In the genomic region with DNA sequence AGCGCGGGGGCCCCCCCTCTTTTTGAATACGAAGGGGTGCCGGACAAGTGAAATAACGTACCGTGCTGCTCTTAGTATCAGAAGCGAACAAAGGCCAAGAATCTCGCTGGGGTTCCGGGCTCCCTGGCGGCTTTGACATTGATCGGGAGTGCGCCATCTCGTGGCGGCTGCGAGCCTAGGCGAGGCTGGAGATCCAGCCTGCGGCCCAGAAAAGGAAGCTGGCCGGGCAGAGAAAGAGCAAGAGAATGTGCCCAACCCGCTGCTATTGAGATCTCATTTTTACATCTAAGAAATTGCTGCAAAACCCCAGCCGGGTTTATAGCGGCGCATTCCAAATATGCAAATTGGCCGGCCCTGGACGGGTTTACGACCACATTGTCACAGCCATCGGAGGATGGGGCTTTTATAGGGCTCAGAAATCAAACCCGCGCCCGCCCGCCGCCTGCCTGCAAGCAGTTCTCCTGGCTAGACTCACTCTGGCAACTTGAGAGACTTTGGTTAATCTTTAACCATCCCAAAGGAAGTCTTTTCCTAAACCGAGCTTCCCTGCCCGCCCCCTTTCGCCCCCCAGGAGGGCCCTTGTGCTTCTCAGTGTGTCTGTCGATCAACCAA, we compare ENCODE assay signal across 10 mouse cellular contexts. TPM values are rescaled to one million over a fixed set of nuclear protein-coding genes. Genes with fewer than 3 reads are reported as not detected.
DNase-seq lines count a peak whose midpoint lies in the region; ATAC-seq and TF ChIP-seq lines count a peak whose summit lies in the region.
"Had no signal": no experiment of that assay in that cellular context is flagged by ENCODE, and none has a peak within 500 bp of the region (broad histone marks: within the 10 kb centered on the region; RNA-seq: fewer than 3 reads in every experiment).

Gene Hoxa10 (minus strand): TSS at position 466 of the 612 bp plus-strand sequence.

- 1% methylated on average over 35 of the region's 35 CpGs for WGBS in forebrain, embryonic 11.5 days
- WGBS in forebrain, embryonic 15.5 days, result 1% methylated on average over 35 of the region's 35 CpGs
- 1% methylated on average over 35 of the region's 35 CpGs for WGBS in hindbrain, postnatal 0 days
- WGBS in liver, embryonic 13.5 days (ENCODE audit: insufficient replicate concordance), result 1% methylated on average over 35 of the region's 35 CpGs
- WGBS in neural tube, embryonic 11.5 days, result under 1% methylated on average over 35 of the region's 35 CpGs

- 0 out of 2 replicates have a peak within 1 kb of the TSS, but pooled peaks have one; percentile 21 for H3K4me2 ChIP-seq in forebrain, embryonic 11.5 days (ENCODE audit: low read depth, low read length, severe bottlenecking)
- no peak within 1 kb of the TSS for H3K4me2 ChIP-seq in forebrain, embryonic 15.5 days (replicated peaks)
- no peak within 1 kb of the TSS for H3K4me2 ChIP-seq in hindbrain, postnatal 0 days (ENCODE audit: low read depth, low read length)
- H3K4me2 ChIP-seq in liver, embryonic 13.5 days, result no peak within 1 kb of the TSS
- peak within 1 kb of the TSS; percentile 47 for H3K4me2 ChIP-seq in neural tube, embryonic 11.5 days (ENCODE audit: low read depth)

- no peaks in the 10 kb centered on the region for H3K9me3 ChIP-seq in forebrain, embryonic 11.5 days (ENCODE audit: control insufficient read depth, low read length)
- no peaks in the 10 kb centered on the region for H3K9me3 ChIP-seq in forebrain, embryonic 15.5 days
- no peaks in the 10 kb centered on the region for H3K9me3 ChIP-seq in hindbrain, postnatal 0 days (ENCODE audit: low read length)
- H3K9me3 ChIP-seq in liver, embryonic 13.5 days (replicated peaks), result no peaks in the 10 kb centered on the region
- H3K9me3 ChIP-seq in neural tube, embryonic 11.5 days (ENCODE audit: control insufficient read depth, low read length), result no peaks in the 10 kb centered on the region
- H3K9me3 ChIP-seq: G1E had no signal

- no peak within 1 kb of the TSS for H3K27ac ChIP-seq in forebrain, embryonic 11.5 days (ENCODE audit: low read depth, low read length)
- no peak within 1 kb of the TSS for H3K27ac ChIP-seq in forebrain, embryonic 15.5 days (replicated peaks)
- no peak within 1 kb of the TSS for H3K27ac ChIP-seq in bone marrow macrophage, adult 2 months (ENCODE audit: insufficient read depth, low read depth, low read length)
- no peak within 1 kb of the TSS for H3K27ac ChIP-seq in hindbrain, postnatal 0 days
- no peak within 1 kb of the TSS for H3K27ac ChIP-seq in liver, embryonic 13.5 days
- peak within 1 kb of the TSS; percentile 90 for H3K27ac ChIP-seq in neural tube, embryonic 11.5 days (ENCODE audit: low read depth, low read length)

- 0 out of 2 replicates have a peak, but pooled peaks cover 3% of the 10 kb centered on the region for H3K4me1 ChIP-seq in forebrain, embryonic 11.5 days (replicated peaks; ENCODE audit: control insufficient read depth, insufficient read depth, low read length)
- H3K4me1 ChIP-seq in forebrain, embryonic 15.5 days, result 0 out of 2 replicates have a peak, but pooled peaks cover 3% of the 10 kb centered on the region
- H3K4me1 ChIP-seq in bone marrow macrophage, adult 2 months (ENCODE audit: control insufficient read depth, insufficient read depth, low read length), result no peaks in the 10 kb centered on the region; the same call in 1 of the 2 replicates
- no peaks in the 10 kb centered on the region for H3K4me1 ChIP-seq in hindbrain, postnatal 0 days (ENCODE audit: insufficient read depth, low read length)
- no peaks in the 10 kb centered on the region for H3K4me1 ChIP-seq in liver, embryonic 13.5 days (replicated peaks)
- no peaks in the 10 kb centered on the region for H3K4me1 ChIP-seq in neural tube, embryonic 11.5 days (ENCODE audit: control insufficient read depth, insufficient read depth, low read length)

- TF ChIP-seq POLR2A in bone marrow macrophage, adult 2 months (IDR thresholded peaks at IDR 0.05; ENCODE audit: borderline replicate concordance, low read depth, low read length), result no peak

- H3K9ac ChIP-seq in forebrain, embryonic 11.5 days (ENCODE audit: low read length), result no peak within 1 kb of the TSS
- no peak within 1 kb of the TSS for H3K9ac ChIP-seq in forebrain, embryonic 15.5 days (replicated peaks)
- H3K9ac ChIP-seq in hindbrain, postnatal 0 days (replicated peaks; ENCODE audit: low read length), result no peak within 1 kb of the TSS
- H3K9ac ChIP-seq in liver, embryonic 13.5 days, result no peak within 1 kb of the TSS
- peak within 1 kb of the TSS; percentile 87 for H3K9ac ChIP-seq in neural tube, embryonic 11.5 days (ENCODE audit: low read length)

- peak; percentile 91 for DNase-seq in forebrain, embryonic 11.5 days (ENCODE audit: low spot score)
- peak; percentile 86 for DNase-seq in gastrocnemius, postnatal 25 days
- DNase-seq in hindbrain, postnatal 0 days (ENCODE audit: low spot score), result peak; percentile 72
- peak; percentile 33 for DNase-seq in liver, embryonic 13.5 days
- peak; percentile 91 for DNase-seq in neural tube, embryonic 11.5 days (ENCODE audit: low spot score)
- peak; percentile 90 for DNase-seq in thymus, postnatal 4 days

- H3K27me3 ChIP-seq in forebrain, embryonic 11.5 days (ENCODE audit: control insufficient read depth, insufficient read depth, low read length), result peaks cover 95% of the 10 kb centered on the region
- peaks cover 99% of the 10 kb centered on the region for H3K27me3 ChIP-seq in forebrain, embryonic 15.5 days
- H3K27me3 ChIP-seq in hindbrain, postnatal 0 days (ENCODE audit: insufficient read depth, low read length), result peaks cover 99% of the 10 kb centered on the region
- H3K27me3 ChIP-seq in liver, embryonic 13.5 days, result peaks cover 99% of the 10 kb centered on the region
- H3K27me3 ChIP-seq in neural tube, embryonic 11.5 days (ENCODE audit: control insufficient read depth, insufficient read depth, low read length), result peaks cover 91% of the 10 kb centered on the region

- peak; percentile 80 for TF ChIP-seq CTCF in bone marrow macrophage, adult 2 months (IDR thresholded peaks at IDR 0.05; ENCODE audit: low read depth, low read length)
- TF ChIP-seq CTCF in hindbrain, postnatal 0 days (IDR thresholded peaks at IDR 0.05; ENCODE audit: low read depth), result peak; percentile 74

- H3K4me3 ChIP-seq in forebrain, embryonic 11.5 days (ENCODE audit: low read depth, low read length), result no peak within 1 kb of the TSS
- no peak within 1 kb of the TSS for H3K4me3 ChIP-seq in forebrain, embryonic 15.5 days
- H3K4me3 ChIP-seq in bone marrow macrophage, adult 2 months (ENCODE audit: insufficient read depth, low read length), result peak within 1 kb of the TSS; percentile 37
- no peak within 1 kb of the TSS for H3K4me3 ChIP-seq in hindbrain, postnatal 0 days (ENCODE audit: low read length)
- H3K4me3 ChIP-seq in liver, embryonic 13.5 days (replicated peaks), result no peak within 1 kb of the TSS
- H3K4me3 ChIP-seq in neural tube, embryonic 11.5 days (ENCODE audit: low read depth, low read length), result peak within 1 kb of the TSS; percentile 65

- no peaks in the 10 kb centered on the region for H3K36me3 ChIP-seq in forebrain, embryonic 11.5 days (ENCODE audit: control insufficient read depth, insufficient read depth, low read length)
- H3K36me3 ChIP-seq in forebrain, embryonic 15.5 days, result no peaks in the 10 kb centered on the region
- no peaks in the 10 kb centered on the region for H3K36me3 ChIP-seq in hindbrain, postnatal 0 days (ENCODE audit: insufficient read depth, low read length)
- no peaks in the 10 kb centered on the region for H3K36me3 ChIP-seq in liver, embryonic 13.5 days
- no peaks in the 10 kb centered on the region for H3K36me3 ChIP-seq in neural tube, embryonic 11.5 days (ENCODE audit: control insufficient read depth, insufficient read depth, low read length)
- H3K36me3 ChIP-seq: G1E had no signal

- no peak for ATAC-seq in forebrain, embryonic 11.5 days (replicated peaks; ENCODE audit: low FRiP score)
- no peak for ATAC-seq in forebrain, embryonic 15.5 days (replicated peaks)
- no peak for ATAC-seq in hindbrain, postnatal 0 days
- no peak for ATAC-seq in liver, embryonic 13.5 days (ENCODE audit: low read depth)
- peak; percentile 64 for ATAC-seq in neural tube, embryonic 11.5 days (ENCODE audit: insufficient read depth, low FRiP score, low TSS enrichment)

RNA-seq across cellular contexts. Expression of gene Hoxa10, which starts in this region (rescaled TPM):
- polyA plus RNA-seq in forebrain, embryonic 11.5 days (2014; fragmentation: Nextera tagmentation; extraction: Ambion mirVana), result not detected in 2 replicates
- polyA plus RNA-seq in forebrain, embryonic 15.5 days (2015; fragmentation: Nextera tagmentation; extraction: Ambion mirVana), result not detected in 2 replicates
- polyA plus RNA-seq in bone marrow macrophage, adult 2 months (2012; ENCODE audit: insufficient read depth, insufficient read length, missing spikeins), result 0.54 TPM in 1 of 2 replicates, not detected in the other
- total RNA-seq in gastrocnemius, postnatal 25 days (2021), result 10 to 100 TPM; 14.8 to 18.4 TPM
- not detected in 2 replicates for total RNA-seq in hindbrain, postnatal 0 days (2014; rRNA removed)
- polyA plus RNA-seq in hindbrain, postnatal 0 days (2015; fragmentation: Nextera tagmentation; extraction: Ambion mirVana), result not detected in 2 replicates
- polyA plus RNA-seq in liver, embryonic 13.5 days (2015; fragmentation: Nextera tagmentation; extraction: Ambion mirVana), result 0.14 and 0.15 TPM in 2 replicates
- polyA plus RNA-seq in neural tube, embryonic 11.5 days (2014; fragmentation: Nextera tagmentation; extraction: Ambion mirVana), result 70.6 and 72.8 TPM in 2 replicates
- total RNA-seq: left cerebral cortex, postnatal 36 days had no signal
- polyA plus RNA-seq: G1E had no signal

Comparison
In these comparisons a context has a peak if more than half of its experiments do, and no peak if none do; other contexts are left out.
1. RNA of gene Hoxa10 (total RNA-seq): 14.8 to 18.4 TPM in gastrocnemius, postnatal 25 days; not detected in hindbrain, postnatal 0 days; every median in the first group is over 10 times any median in the second.
2. RNA of gene Hoxa10 (polyA plus RNA-seq): 70.6 to 72.8 TPM in neural tube, embryonic 11.5 days; 0.54 TPM in bone marrow macrophage, adult 2 months, 0.14 to 0.15 TPM in liver, embryonic 13.5 days, not detected in forebrain, embryonic 15.5 days, not detected in forebrain, embryonic 11.5 days and not detected in hindbrain, postnatal 0 days; every median in the first group is over 10 times any median in the second.
3. Peak in DNase-seq and H3K4me2 ChIP-seq in forebrain, embryonic 11.5 days; RNA of the gene not detected or under 1 TPM.
4. Peak in DNase-seq in hindbrain, postnatal 0 days; RNA of the gene not detected or under 1 TPM.
5. Peak in DNase-seq in liver, embryonic 13.5 days; RNA of the gene not detected or under 1 TPM.
6. DNase-seq: peak in every context shown above with its lines; median percentile 91 in forebrain, embryonic 11.5 days; 91 in neural tube, embryonic 11.5 days; 90 in thymus, postnatal 4 days; 86 in gastrocnemius, postnatal 25 days; 72 in hindbrain, postnatal 0 days; 33 in liver, embryonic 13.5 days.
7. H3K4me3 ChIP-seq: peak in bone marrow macrophage, adult 2 months (single experiment) and neural tube, embryonic 11.5 days (single experiment); none in forebrain, embryonic 11.5 days (single experiment), forebrain, embryonic 15.5 days (single experiment), hindbrain, postnatal 0 days (single experiment) and liver, embryonic 13.5 days (single experiment).